Mouse (Mus musculus): ENCODE data around the gene Olfr1313.
"Not testable (repeated sequence)": the region's sequence is repeated elsewhere in the genome, so short reads cannot be mapped to it uniquely, and the experiment has no call there.

Gene Olfr1313

DNA sequence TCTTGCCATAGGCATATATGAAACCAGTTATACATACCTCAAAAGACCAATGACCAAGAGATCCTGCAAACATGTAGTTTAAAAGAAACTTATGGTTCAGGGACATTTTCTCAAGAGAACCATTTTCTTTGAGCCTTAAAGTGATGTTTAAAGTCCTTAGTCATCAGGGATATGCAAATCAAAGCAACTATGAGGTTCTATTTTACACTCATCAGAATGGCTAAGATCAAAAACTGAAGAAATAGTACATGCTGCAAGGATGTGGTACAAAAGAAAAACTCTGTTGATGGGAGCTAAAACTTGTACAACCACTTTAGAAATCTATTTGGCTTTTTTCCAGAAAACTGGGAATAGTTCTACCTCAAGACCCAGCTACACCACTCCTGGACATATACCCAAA lies at the start of gene Olfr1313:
TSS of gene Olfr1313 (minus strand) at position 101 of the 400 bp plus-strand sequence.
- no peak for DNase-seq (ENCODE audit: low read depth, low spot score)

DNA sequence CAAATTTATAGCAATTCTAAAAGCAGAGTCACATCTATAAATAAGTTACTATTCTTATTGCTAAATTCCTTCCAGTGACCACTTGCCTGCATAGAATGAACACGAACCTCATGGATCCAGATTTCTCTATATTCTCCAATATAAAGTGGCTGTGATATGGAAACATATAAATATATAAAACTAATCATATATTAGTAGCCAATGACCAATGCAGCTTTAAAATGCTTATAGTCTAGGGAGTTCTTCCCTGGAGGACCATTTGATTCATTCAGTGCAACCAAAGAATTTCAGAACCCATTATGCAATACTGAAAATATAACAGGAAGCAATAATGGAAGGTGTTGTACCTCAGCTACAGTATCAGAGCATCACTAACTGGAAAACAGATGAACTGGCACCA lies 37.7 kb upstream of the Olfr1313 start, which contains the start of gene Olfr1315-ps1:
TSS of gene Olfr1315-ps1 (minus strand) at position 101 of the 400 bp plus-strand sequence.
- DNase-seq (ENCODE audit: low read depth, low spot score): no peak

DNA sequence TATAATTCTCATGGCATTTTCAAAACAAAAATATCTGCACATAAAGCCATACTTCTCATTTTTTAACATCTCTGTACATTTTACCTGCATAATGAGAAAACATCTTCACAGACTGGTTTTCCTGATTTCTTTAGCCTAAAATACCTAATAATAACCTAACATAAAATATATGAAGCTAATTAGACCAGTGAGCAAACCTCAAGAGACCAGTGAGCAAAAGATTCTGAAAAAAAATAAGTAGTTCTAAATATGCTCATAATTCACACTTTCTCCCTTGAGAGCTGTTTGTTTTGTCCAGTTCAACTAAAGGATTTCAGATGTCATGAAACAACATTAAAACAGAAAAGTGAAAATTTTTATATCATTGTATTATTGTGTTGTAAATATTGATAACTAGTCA lies 19.0 kb upstream of the Olfr1313 start, which contains the start of gene Olfr1314:
TSS of gene Olfr1314 (minus strand) at position 101 of the 400 bp plus-strand sequence.
- no peak for DNase-seq (ENCODE audit: low read depth, low spot score)

DNA sequence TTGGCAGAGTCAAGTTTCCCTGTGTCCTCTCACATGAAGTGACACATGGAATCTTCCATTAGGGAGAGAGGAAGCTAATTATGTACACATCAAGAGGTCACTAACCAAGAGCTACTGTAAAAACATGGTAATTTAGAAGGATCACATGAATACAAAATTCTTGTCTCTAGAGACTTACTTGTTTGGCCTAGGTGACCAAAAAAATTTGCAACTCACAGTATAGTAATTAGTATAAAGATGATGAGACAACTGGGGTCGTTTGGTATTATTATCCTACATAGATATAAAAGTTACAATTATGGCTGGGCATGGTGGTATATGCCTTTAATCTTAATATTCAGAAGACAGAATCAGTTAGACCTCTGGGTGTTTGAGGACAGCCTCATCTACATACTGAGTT lies 27.5 kb downstream of the Olfr1313 start, which contains the start of gene Olfr1312:
TSS of gene Olfr1312 (minus strand) at position 101 of the 400 bp plus-strand sequence.
- DNase-seq (ENCODE audit: low read depth, low spot score): no peak

DNA sequence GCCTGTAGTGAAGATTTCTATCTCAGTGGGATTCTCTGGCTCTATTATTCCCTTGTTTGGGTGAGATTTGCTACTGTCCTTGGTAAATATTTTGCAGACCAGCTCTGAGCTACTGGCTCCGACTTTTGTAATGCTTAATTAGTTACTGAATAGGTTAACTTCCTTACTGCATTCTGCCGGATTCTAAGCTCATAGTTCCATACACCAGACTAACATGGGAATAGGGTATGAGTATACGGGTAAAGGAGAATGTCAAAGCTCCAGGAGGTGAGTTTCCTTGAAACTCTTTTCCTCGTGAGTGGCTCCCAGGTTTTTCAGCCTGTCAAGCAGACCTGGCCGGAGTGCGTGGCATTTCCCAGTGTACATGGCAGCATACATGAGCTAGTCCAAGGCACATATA lies 50.7 kb downstream of the Olfr1313 start:
- not testable (repeated sequence) for DNase-seq (ENCODE audit: low read depth, low spot score)

DNA sequence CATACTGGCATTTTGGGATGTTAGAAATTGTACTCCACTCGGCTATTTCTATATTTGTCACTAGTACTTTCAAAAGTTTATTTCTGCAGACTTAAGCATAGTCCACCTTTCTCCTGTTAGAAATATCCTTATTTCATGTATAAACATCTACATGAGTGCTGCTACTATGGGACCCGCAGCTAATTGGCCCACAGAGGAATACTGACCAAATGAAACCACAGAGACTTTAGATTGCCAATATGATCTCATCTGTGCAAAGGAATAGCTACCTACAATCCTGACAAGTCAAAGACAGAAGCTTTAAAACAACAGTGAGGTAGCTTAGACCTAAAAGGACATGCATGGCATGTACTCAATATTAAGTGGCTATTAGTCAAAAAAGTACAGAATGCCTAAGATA lies 53.3 kb downstream of the Olfr1313 start, which contains the start of gene Olfr1311:
TSS of gene Olfr1311 (minus strand) at position 101 of the 400 bp plus-strand sequence.
- DNase-seq (ENCODE audit: low read depth, low spot score): no peak

All from brain, adult 2 months (tissue).